Mouse (Mus musculus): Measurements from ENCODE around the gene Atox1. TPM values are rescaled to one million over a fixed set of nuclear protein-coding genes. Genes with fewer than 3 reads are reported as not detected.

Atox1 gene
- polyA plus RNA-seq, 1 experiment from 2014 or later = 517 TPM

DNA sequence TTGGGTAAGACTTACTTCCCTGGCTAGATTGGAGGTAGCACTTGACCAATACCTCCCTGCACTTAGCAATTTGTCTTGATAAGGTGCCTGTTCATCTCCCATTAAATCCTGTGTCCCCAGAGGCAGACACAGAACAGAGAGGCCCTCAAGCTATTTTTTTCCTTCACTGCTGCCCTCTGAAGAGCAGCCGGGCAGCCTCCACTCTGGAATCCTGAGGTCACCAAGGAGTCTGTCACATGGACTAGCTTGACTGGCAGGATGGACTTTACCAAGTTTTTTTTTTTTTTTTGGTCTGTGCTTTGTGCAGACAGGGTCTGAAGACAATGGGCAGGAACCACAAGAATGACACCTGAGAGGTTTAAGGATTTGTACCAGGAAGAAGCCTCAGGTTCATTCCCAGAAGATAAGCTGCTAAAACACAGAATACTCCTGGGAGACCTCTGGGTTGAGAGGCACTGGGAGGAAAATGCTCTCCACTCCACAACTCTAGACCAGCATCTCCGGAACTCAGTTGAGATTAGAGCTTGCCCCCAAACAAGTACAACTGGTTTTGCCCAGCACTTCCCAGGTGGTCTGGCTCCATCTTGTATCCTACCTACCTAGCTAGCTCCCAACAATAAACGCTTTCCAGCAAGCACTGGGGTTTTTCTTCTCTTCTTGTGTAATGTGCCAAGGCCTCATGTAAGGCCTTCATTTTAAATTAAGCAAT, 1.0 kb downstream of the Atox1 start:
- no peak for TF ChIP-seq CTCF (IDR thresholded peaks at IDR 0.05; ENCODE audit: low read depth)
- no peaks in the 10 kb centered on the region for H3K9me3 ChIP-seq (replicated peaks; ENCODE audit: low read length)
- peaks cover 18% of the 10 kb centered on the region; the same call in 1 of the 2 replicates for H3K4me1 ChIP-seq (replicated peaks; ENCODE audit: insufficient read depth, low read length)
- H3K9ac ChIP-seq (ENCODE audit: low read depth, low read length) = peak overlapping the region; percentile 59
- no peaks in the 10 kb centered on the region for H3K36me3 ChIP-seq (ENCODE audit: insufficient read depth, low read length)
- H3K4me3 ChIP-seq (replicated peaks; ENCODE audit: low read depth, low read length) = peak overlapping the region; percentile 53
- peak; percentile 25 for DNase-seq (ENCODE audit: low spot score)
- peak overlapping the region; percentile 79 for H3K4me2 ChIP-seq (ENCODE audit: low read length)
- WGBS = 14% methylated on average over 3 of the region's 3 CpGs
- H3K27me3 ChIP-seq (ENCODE audit: insufficient read depth, low read length) = no peaks in the 10 kb centered on the region
- no peak for ATAC-seq (replicated peaks; ENCODE audit: low FRiP score, low read depth)
- peak overlapping the region; percentile 74 for H3K27ac ChIP-seq

DNA sequence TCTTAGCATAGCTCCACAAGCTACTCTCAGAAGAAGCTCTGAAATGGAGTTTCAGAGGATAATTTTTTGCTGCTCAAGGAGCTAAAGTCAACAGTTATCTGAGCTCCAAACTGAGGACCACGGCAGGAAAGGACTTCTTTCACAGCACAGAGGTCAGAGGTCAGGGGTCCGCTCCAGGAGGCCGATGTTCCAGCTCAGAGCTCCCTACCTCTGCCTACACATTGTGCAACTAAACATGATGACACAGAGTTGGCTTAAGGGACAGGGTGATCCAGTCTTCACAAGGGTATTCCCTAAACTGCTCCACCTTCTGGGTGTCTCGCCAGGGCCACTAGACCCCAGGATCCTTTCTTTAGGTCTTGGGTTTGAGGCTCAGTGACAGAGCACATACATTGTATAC, 2.5 kb downstream of the Atox1 start:
- ATAC-seq (replicated peaks; ENCODE audit: low FRiP score, low read depth) (no peak), DNase-seq (ENCODE audit: low spot score) (peak; percentile 16)
- H3K27me3 ChIP-seq (ENCODE audit: insufficient read depth, low read length) = no peaks in the 10 kb centered on the region
- H3K36me3 ChIP-seq (ENCODE audit: insufficient read depth, low read length) = peaks cover 6% of the 10 kb centered on the region; the same call in 1 of the 2 replicates
- H3K27ac ChIP-seq = no peak overlapping the region
- peaks cover 18% of the 10 kb centered on the region; the same call in 1 of the 2 replicates for H3K4me1 ChIP-seq (replicated peaks; ENCODE audit: insufficient read depth, low read length)
- no peak overlapping the region for H3K4me2 ChIP-seq (ENCODE audit: low read length)
- 30% methylated on average over 4 of the region's 4 CpGs for WGBS
- TF ChIP-seq CTCF (IDR thresholded peaks at IDR 0.05; ENCODE audit: low read depth) = no peak
- H3K4me3 ChIP-seq (replicated peaks; ENCODE audit: low read depth, low read length) = no peak overlapping the region
- no peak overlapping the region for H3K9ac ChIP-seq (ENCODE audit: low read depth, low read length)
- no peaks in the 10 kb centered on the region for H3K9me3 ChIP-seq (replicated peaks; ENCODE audit: low read length)

DNA sequence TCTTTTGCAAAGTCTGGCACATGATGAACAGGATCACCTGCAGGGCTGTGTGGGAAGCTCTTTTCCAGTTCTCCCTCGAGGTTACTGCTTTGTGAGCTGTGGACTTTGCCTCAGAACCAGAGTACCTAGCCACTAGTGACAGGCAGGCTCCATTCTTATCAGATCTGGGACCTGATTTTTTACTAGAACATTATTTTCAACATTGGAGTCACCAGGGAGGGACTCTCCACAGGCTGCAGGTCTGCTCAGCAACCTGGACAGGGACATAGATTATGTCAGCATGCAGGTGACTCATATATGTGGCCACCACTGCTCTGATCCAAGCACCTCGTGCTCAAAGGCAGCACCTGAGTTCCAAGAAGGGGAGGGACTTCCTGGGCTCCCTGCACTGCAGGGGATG, 5.9 kb downstream of the Atox1 start:
- no peak for DNase-seq (ENCODE audit: low spot score)
- no peak for ATAC-seq (replicated peaks; ENCODE audit: low FRiP score, low read depth)
- TF ChIP-seq CTCF (IDR thresholded peaks at IDR 0.05; ENCODE audit: low read depth) = no peak
- Histone ChIP-seq H3K4me3 (replicated peaks; ENCODE audit: low read depth, low read length) (no peak overlapping the region), H3K27ac (no peak overlapping the region), H3K9ac (ENCODE audit: low read depth, low read length) (no peak overlapping the region), H3K4me2 (ENCODE audit: low read length) (no peak overlapping the region), H3K27me3 (ENCODE audit: insufficient read depth, low read length) (no peaks in the 10 kb centered on the region), H3K36me3 (ENCODE audit: insufficient read depth, low read length) (peaks cover 10% of the 10 kb centered on the region), H3K4me1 (replicated peaks; ENCODE audit: insufficient read depth, low read length) (peaks cover 15% of the 10 kb centered on the region; the same call in 1 of the 2 replicates), H3K9me3 (replicated peaks; ENCODE audit: low read length) (no peaks in the 10 kb centered on the region)
- 61% methylated on average over 2 of the region's 2 CpGs for WGBS

DNA sequence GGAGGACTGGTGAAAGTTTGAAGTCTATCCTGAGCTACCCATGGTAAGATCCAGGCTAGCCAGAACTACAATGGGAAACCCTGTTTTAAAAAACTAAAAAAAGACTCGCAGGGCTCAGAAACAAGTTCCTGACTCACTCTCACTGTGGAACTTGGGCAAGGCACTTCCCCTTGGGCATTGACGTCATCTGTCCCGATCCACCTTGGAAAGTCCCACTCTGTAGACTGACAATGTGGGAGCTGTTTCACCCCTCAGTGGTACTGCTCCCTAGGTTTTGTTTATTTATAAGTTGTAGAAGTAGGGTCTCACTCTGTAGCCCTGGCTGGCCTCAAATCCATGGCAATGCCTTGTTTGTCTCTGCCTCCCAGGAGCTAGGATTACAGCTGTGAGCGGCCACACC, 7.4 kb downstream of the Atox1 start:
- Histone ChIP-seq H3K27me3 (ENCODE audit: insufficient read depth, low read length) (no peaks in the 10 kb centered on the region), H3K4me1 (replicated peaks; ENCODE audit: insufficient read depth, low read length) (peaks cover 5% of the 10 kb centered on the region; the same call in 1 of the 2 replicates), H3K9me3 (replicated peaks; ENCODE audit: low read length) (no peaks in the 10 kb centered on the region), H3K27ac (no peak overlapping the region), H3K36me3 (ENCODE audit: insufficient read depth, low read length) (peaks cover 17% of the 10 kb centered on the region), H3K4me2 (ENCODE audit: low read length) (no peak overlapping the region), H3K4me3 (replicated peaks; ENCODE audit: low read depth, low read length) (no peak overlapping the region), H3K9ac (ENCODE audit: low read depth, low read length) (no peak overlapping the region)
- DNase-seq (ENCODE audit: low spot score) (no peak), ATAC-seq (replicated peaks; ENCODE audit: low FRiP score, low read depth) (no peak)
- 80% methylated on average over 4 of the region's 4 CpGs for WGBS
- no peak for TF ChIP-seq CTCF (IDR thresholded peaks at IDR 0.05; ENCODE audit: low read depth)

DNA sequence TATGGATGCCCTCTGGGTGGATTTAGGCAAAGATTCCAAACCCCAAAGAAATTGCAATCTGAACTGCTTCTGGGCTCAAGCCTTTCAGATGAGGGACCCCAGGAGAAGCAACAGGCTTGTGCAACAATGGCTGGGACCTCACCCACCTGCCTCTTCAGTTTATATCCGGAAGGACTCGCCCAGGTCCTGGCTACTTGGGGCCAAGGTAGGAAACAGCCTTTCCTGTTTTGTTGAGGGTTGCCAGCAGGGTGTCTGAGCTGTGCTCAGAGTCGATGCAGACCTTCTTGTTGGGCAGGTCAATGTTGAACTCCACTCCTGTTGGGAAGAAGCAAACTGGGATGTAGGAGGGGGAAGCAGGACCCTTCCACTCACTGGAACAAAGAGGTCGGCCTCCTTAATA, 10.7 kb downstream of the Atox1 start:
- 69% methylated on average over 4 of the region's 4 CpGs for WGBS
- no peaks in the 10 kb centered on the region for H3K4me1 ChIP-seq (replicated peaks; ENCODE audit: insufficient read depth, low read length)
- ATAC-seq (replicated peaks; ENCODE audit: low FRiP score, low read depth) (no peak), DNase-seq (ENCODE audit: low spot score) (no peak)
- no peaks in the 10 kb centered on the region for H3K9me3 ChIP-seq (replicated peaks; ENCODE audit: low read length)
- peaks cover 17% of the 10 kb centered on the region for H3K36me3 ChIP-seq (ENCODE audit: insufficient read depth, low read length)
- no peak overlapping the region for H3K4me3 ChIP-seq (replicated peaks; ENCODE audit: low read depth, low read length)
- H3K27ac ChIP-seq = 0 out of 2 replicates have a peak overlapping the region, but pooled peaks have one; percentile 28
- no peak for TF ChIP-seq CTCF (IDR thresholded peaks at IDR 0.05; ENCODE audit: low read depth)
- H3K4me2 ChIP-seq (ENCODE audit: low read length) = no peak overlapping the region
- H3K27me3 ChIP-seq (ENCODE audit: insufficient read depth, low read length) = no peaks in the 10 kb centered on the region
- H3K9ac ChIP-seq (ENCODE audit: low read depth, low read length) = no peak overlapping the region

DNA sequence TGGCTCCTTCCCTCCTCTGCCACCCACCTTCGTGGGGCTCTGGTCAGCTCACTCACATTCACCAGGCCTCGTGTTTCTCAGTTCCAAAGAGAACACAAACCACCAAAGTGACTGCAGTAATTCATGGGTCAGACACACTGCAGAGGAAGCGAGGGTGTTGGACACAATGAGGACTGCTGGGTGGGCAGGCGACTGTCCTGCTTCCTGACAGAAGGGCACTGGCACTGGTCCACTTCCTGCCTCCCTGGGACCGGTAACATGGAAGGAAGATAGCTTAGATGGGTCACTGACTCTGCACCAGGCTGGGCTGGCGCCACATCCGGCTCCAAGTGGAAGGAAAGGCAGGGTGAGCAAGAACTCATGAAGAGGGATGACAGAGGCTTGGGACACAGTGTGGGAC, 11.5 kb downstream of the Atox1 start:
- DNase-seq (ENCODE audit: low spot score) (peak; percentile 42), ATAC-seq (replicated peaks; ENCODE audit: low FRiP score, low read depth) (peak; percentile 26; the same call in 1 of the 2 replicates)
- Histone ChIP-seq H3K36me3 (ENCODE audit: insufficient read depth, low read length) (peaks cover 17% of the 10 kb centered on the region), H3K27ac (peak overlapping the region; percentile 32), H3K9ac (ENCODE audit: low read depth, low read length) (no peak overlapping the region), H3K9me3 (replicated peaks; ENCODE audit: low read length) (no peaks in the 10 kb centered on the region), H3K4me3 (replicated peaks; ENCODE audit: low read depth, low read length) (no peak overlapping the region), H3K4me2 (ENCODE audit: low read length) (no peak overlapping the region), H3K4me1 (replicated peaks; ENCODE audit: insufficient read depth, low read length) (no peaks in the 10 kb centered on the region), H3K27me3 (ENCODE audit: insufficient read depth, low read length) (no peaks in the 10 kb centered on the region)
- TF ChIP-seq CTCF (IDR thresholded peaks at IDR 0.05; ENCODE audit: low read depth) = no peak
- 41% methylated on average over 7 of the region's 7 CpGs for WGBS

All from kidney, postnatal 0 days (tissue).